Mouse (Mus musculus) myocyte (in vitro differentiated cells): Measurements from ENCODE around the gene Stk16.

ENCODE experiments used
- MYOG ChIP-seq, 3 experiments: IDR thresholded peaks; one replicate each; pipeline ENCODE4 v1.6.1; 2011; ENCODE audit warnings: control low read depth in 2 of 3, low read depth in 2 of 3, mild to moderate bottlenecking in 2 of 3; ENCODE audit not compliant: insufficient read length in 2 of 3, control insufficient read depth in 1 of 3, insufficient read depth in 1 of 3
- POLR2A ChIP-seq: IDR thresholded peaks from one replicate; pipeline ENCODE4 v1.6.1; 2011; ENCODE audit warnings: low read depth, mild to moderate bottlenecking, control low read depth, moderate library complexity; ENCODE audit not compliant: insufficient read length
- USF1 ChIP-seq: IDR thresholded peaks from one replicate; pipeline ENCODE4 v1.6.1; 2011; ENCODE audit warnings: low read depth, mild to moderate bottlenecking, control low read depth, moderate library complexity

GRCm38 (mm10) chr1:75254625-75255013, 44.0 kb downstream of the Stk16 start:
- no peak for TF ChIP-seq USF1
- TF ChIP-seq POLR2A = no peak
- TF ChIP-seq MYOG (IDR thresholded peaks at IDR 0.05; ENCODE audit: control insufficient read depth in 1 of 3, insufficient read depth in 1 of 3, insufficient read length in 2 of 3, low read depth in 2 of 3) = no peak
